Mouse (Mus musculus): ENCODE measurements around the gene Hs3st3a1. TPM values are rescaled to one million over a fixed set of nuclear protein-coding genes. Genes with fewer than 3 reads are reported as not detected.
A peak's percentile ranks its signal among the peaks of the same experiment; 100 is the strongest.

The Hs3st3a1 gene
- polyA plus RNA-seq, 1 experiment = 1.8 TPM

GRCm38 (mm10) chr11:64523993-64524570 is 89.0 kb downstream of the Hs3st3a1 start:
- Histone ChIP-seq H3K79me2 (ENCODE audit: control insufficient read depth, insufficient read depth) (no peaks in the 10 kb centered on the region), H3K36me3 (ENCODE audit: control insufficient read depth, insufficient read depth) (no peaks in the 10 kb centered on the region), H3K27me3 (ENCODE audit: control insufficient read depth, insufficient read depth, insufficient read length) (no peaks in the 10 kb centered on the region), H3K4me3 (no peak overlapping the region), H3ac (ENCODE audit: control insufficient read depth, insufficient read length) (no peak overlapping the region), H3K4me2 (ENCODE audit: low read depth) (no peak overlapping the region)
- TF ChIP-seq TCF12 (IDR thresholded peaks at IDR 0.05; ENCODE audit: insufficient read depth, poor library complexity, severe bottlenecking) = no peak
- no peak for TF ChIP-seq REST (IDR thresholded peaks at IDR 0.05; ENCODE audit: insufficient read depth, insufficient read length)
- no peak for TF ChIP-seq TCF3 (IDR thresholded peaks at IDR 0.05; ENCODE audit: insufficient read length, low read depth)
- no peak for TF ChIP-seq POLR2A (IDR thresholded peaks at IDR 0.05; ENCODE audit: insufficient read length, low read depth)
- no peak for TF ChIP-seq CEBPB (IDR thresholded peaks at IDR 0.05; ENCODE audit: insufficient read depth, poor library complexity, severe bottlenecking)
- TF ChIP-seq POLR2AphosphoS2 (IDR thresholded peaks at IDR 0.05; ENCODE audit: insufficient read length, low read depth) = no peak
- no peak for TF ChIP-seq SRF (IDR thresholded peaks at IDR 0.05; ENCODE audit: control insufficient read depth, insufficient read length, low read depth)
- TF ChIP-seq MYOD1 (IDR thresholded peaks at IDR 0.05; ENCODE audit: control insufficient read depth in 1 of 3, insufficient read length in 2 of 3, low read depth in 2 of 3) = no peak
- TF ChIP-seq MAX (IDR thresholded peaks at IDR 0.05; ENCODE audit: low read depth) = no peak
- no peak for TF ChIP-seq MYOG (IDR thresholded peaks at IDR 0.05; ENCODE audit: control insufficient read depth in 1 of 3, insufficient read depth in 1 of 3, insufficient read length in 2 of 3, low read depth in 2 of 3)
- no peak for TF ChIP-seq USF1 (IDR thresholded peaks at IDR 0.05; ENCODE audit: low read depth)
- no peak for TF ChIP-seq E2F4 (IDR thresholded peaks at IDR 0.05; ENCODE audit: insufficient read depth)

DNA sequence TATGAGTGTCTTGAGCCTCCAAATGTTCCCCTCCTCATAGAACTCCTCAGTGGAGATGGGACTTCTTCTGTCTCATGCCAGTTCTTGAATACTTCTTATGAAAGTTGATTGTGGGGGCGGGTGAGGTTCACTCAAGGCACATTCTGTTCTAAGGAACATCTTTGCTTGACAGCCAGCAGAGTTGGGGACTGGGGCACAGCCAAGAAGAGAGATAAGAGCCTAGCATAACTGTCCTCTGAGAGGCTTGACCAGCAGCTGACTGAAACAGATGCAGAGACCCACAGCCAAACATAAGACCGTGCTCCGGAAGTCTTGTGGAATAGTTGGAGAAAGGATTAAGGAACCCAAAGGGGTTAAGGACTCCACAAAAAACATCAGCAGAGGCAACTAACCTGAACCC is 102.1 kb downstream of the Hs3st3a1 start:
- Histone ChIP-seq H3K79me2 (ENCODE audit: control insufficient read depth, insufficient read depth) (no peaks in the 10 kb centered on the region), H3K36me3 (ENCODE audit: control insufficient read depth, insufficient read depth) (no peaks in the 10 kb centered on the region), H3K4me3 (no peak overlapping the region), H3K4me2 (ENCODE audit: low read depth) (no peak overlapping the region), H3ac (ENCODE audit: control insufficient read depth, insufficient read length) (no peak overlapping the region), H3K27me3 (ENCODE audit: control insufficient read depth, insufficient read depth, insufficient read length) (no peaks in the 10 kb centered on the region)
- TF ChIP-seq MYOD1 (IDR thresholded peaks at IDR 0.05; ENCODE audit: control insufficient read depth in 1 of 3, insufficient read length in 2 of 3, low read depth in 2 of 3) (peak in 2 of 3 experiments; percentile 7 to 41), MYOG (IDR thresholded peaks at IDR 0.05; ENCODE audit: control insufficient read depth in 1 of 3, insufficient read depth in 1 of 3, insufficient read length in 2 of 3, low read depth in 2 of 3) (peak in 2 of 3 experiments; percentile 57 to 61), CEBPB (IDR thresholded peaks at IDR 0.05; ENCODE audit: insufficient read depth, poor library complexity, severe bottlenecking) (no peak)

- Histone ChIP-seq H3K4me3 (no peak overlapping the region), H3K4me2 (ENCODE audit: low read depth) (no peak overlapping the region), H3ac (ENCODE audit: control insufficient read depth, insufficient read length) (no peak overlapping the region), H3K79me2 (ENCODE audit: control insufficient read depth, insufficient read depth) (no peaks in the 10 kb centered on the region), H3K36me3 (ENCODE audit: control insufficient read depth, insufficient read depth) (no peaks in the 10 kb centered on the region), H3K27me3 (ENCODE audit: control insufficient read depth, insufficient read depth, insufficient read length) (no peaks in the 10 kb centered on the region)
- TF ChIP-seq E2F4 (IDR thresholded peaks at IDR 0.05; ENCODE audit: insufficient read depth) (no peak), POLR2AphosphoS2 (IDR thresholded peaks at IDR 0.05; ENCODE audit: insufficient read length, low read depth) (no peak), MYOG (IDR thresholded peaks at IDR 0.05; ENCODE audit: control insufficient read depth in 1 of 3, insufficient read depth in 1 of 3, insufficient read length in 2 of 3, low read depth in 2 of 3) (no peak), MYOD1 (IDR thresholded peaks at IDR 0.05; ENCODE audit: control insufficient read depth in 1 of 3, insufficient read length in 2 of 3, low read depth in 2 of 3) (no peak), REST (IDR thresholded peaks at IDR 0.05; ENCODE audit: insufficient read depth, insufficient read length) (no peak), USF1 (IDR thresholded peaks at IDR 0.05; ENCODE audit: low read depth) (no peak), MAX (IDR thresholded peaks at IDR 0.05; ENCODE audit: low read depth) (no peak), POLR2A (IDR thresholded peaks at IDR 0.05; ENCODE audit: insufficient read length, low read depth) (no peak)
Observed at GRCm38 (mm10) chr11:64541866-64542265, 106.7 kb downstream of the Hs3st3a1 start.

GRCm38 (mm10) chr11:64542335-64542734 is 107.2 kb downstream of the Hs3st3a1 start:
- Histone ChIP-seq H3K79me2 (ENCODE audit: control insufficient read depth, insufficient read depth) (no peaks in the 10 kb centered on the region), H3ac (ENCODE audit: control insufficient read depth, insufficient read length) (no peak overlapping the region), H3K36me3 (ENCODE audit: control insufficient read depth, insufficient read depth) (no peaks in the 10 kb centered on the region), H3K4me2 (ENCODE audit: low read depth) (no peak overlapping the region), H3K27me3 (ENCODE audit: control insufficient read depth, insufficient read depth, insufficient read length) (no peaks in the 10 kb centered on the region), H3K4me3 (no peak overlapping the region)
- TF ChIP-seq SRF (IDR thresholded peaks at IDR 0.05; ENCODE audit: control insufficient read depth, insufficient read length, low read depth) = no peak
- TF ChIP-seq POLR2AphosphoS2 (IDR thresholded peaks at IDR 0.05; ENCODE audit: insufficient read length, low read depth) = no peak
- TF ChIP-seq MYOG (IDR thresholded peaks at IDR 0.05; ENCODE audit: control insufficient read depth in 1 of 3, insufficient read depth in 1 of 3, insufficient read length in 2 of 3, low read depth in 2 of 3) = no peak
- no peak for TF ChIP-seq REST (IDR thresholded peaks at IDR 0.05; ENCODE audit: insufficient read depth, insufficient read length)
- TF ChIP-seq POLR2A (IDR thresholded peaks at IDR 0.05; ENCODE audit: insufficient read length, low read depth) = no peak
- TF ChIP-seq TCF3 (IDR thresholded peaks at IDR 0.05; ENCODE audit: insufficient read length, low read depth) = no peak
- no peak for TF ChIP-seq MYOD1 (IDR thresholded peaks at IDR 0.05; ENCODE audit: control insufficient read depth in 1 of 3, insufficient read length in 2 of 3, low read depth in 2 of 3)
- no peak for TF ChIP-seq MAX (IDR thresholded peaks at IDR 0.05; ENCODE audit: low read depth)
- no peak for TF ChIP-seq TCF12 (IDR thresholded peaks at IDR 0.05; ENCODE audit: insufficient read depth, poor library complexity, severe bottlenecking)
- no peak for TF ChIP-seq USF1 (IDR thresholded peaks at IDR 0.05; ENCODE audit: low read depth)
- no peak for TF ChIP-seq E2F4 (IDR thresholded peaks at IDR 0.05; ENCODE audit: insufficient read depth)
- TF ChIP-seq CEBPB (IDR thresholded peaks at IDR 0.05; ENCODE audit: insufficient read depth, poor library complexity, severe bottlenecking) = no peak

DNA sequence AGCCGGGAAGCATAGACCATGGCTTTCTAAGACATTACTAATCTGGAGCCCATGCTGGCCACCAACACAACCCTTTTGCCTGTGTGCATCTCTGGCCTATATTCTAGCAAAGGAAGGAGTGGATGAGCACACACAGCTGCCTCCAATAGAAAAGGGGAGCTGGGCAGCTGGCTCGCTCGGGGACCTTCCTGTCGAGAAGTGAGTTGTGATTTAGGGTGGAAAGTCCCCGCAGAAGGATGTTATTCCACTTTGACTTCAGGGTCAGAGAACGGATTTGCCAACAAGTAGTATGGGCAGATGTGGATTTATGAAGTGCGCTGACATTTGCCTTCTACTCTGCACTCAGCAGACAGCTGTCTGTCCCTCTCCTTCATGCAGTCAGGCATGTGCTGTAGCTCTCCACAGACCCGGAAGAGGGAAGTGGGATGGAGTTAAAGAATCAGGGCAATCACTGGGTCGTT is 108.1 kb downstream of the Hs3st3a1 start:
- H3K27me3 ChIP-seq (ENCODE audit: control insufficient read depth, insufficient read depth, insufficient read length) = no peaks in the 10 kb centered on the region
- no peak overlapping the region for H3K4me2 ChIP-seq (ENCODE audit: low read depth)
- no peak overlapping the region for H3K4me3 ChIP-seq
- H3K79me2 ChIP-seq (ENCODE audit: control insufficient read depth, insufficient read depth) = no peaks in the 10 kb centered on the region
- H3ac ChIP-seq (ENCODE audit: control insufficient read depth, insufficient read length) = no peak overlapping the region
- H3K36me3 ChIP-seq (ENCODE audit: control insufficient read depth, insufficient read depth) = no peaks in the 10 kb centered on the region
- TF ChIP-seq POLR2A (IDR thresholded peaks at IDR 0.05; ENCODE audit: insufficient read length, low read depth) = no peak
- no peak for TF ChIP-seq MAX (IDR thresholded peaks at IDR 0.05; ENCODE audit: low read depth)
- TF ChIP-seq USF1 (IDR thresholded peaks at IDR 0.05; ENCODE audit: low read depth) = no peak
- TF ChIP-seq REST (IDR thresholded peaks at IDR 0.05; ENCODE audit: insufficient read depth, insufficient read length) = no peak
- no peak for TF ChIP-seq TCF12 (IDR thresholded peaks at IDR 0.05; ENCODE audit: insufficient read depth, poor library complexity, severe bottlenecking)
- no peak for TF ChIP-seq POLR2AphosphoS2 (IDR thresholded peaks at IDR 0.05; ENCODE audit: insufficient read length, low read depth)
- no peak for TF ChIP-seq MYOG (IDR thresholded peaks at IDR 0.05; ENCODE audit: control insufficient read depth in 1 of 3, insufficient read depth in 1 of 3, insufficient read length in 2 of 3, low read depth in 2 of 3)
- TF ChIP-seq E2F4 (IDR thresholded peaks at IDR 0.05; ENCODE audit: insufficient read depth) = no peak
- no peak for TF ChIP-seq MYOD1 (IDR thresholded peaks at IDR 0.05; ENCODE audit: control insufficient read depth in 1 of 3, insufficient read length in 2 of 3, low read depth in 2 of 3)
- no peak for TF ChIP-seq CEBPB (IDR thresholded peaks at IDR 0.05; ENCODE audit: insufficient read depth, poor library complexity, severe bottlenecking)
- no peak for TF ChIP-seq TCF3 (IDR thresholded peaks at IDR 0.05; ENCODE audit: insufficient read length, low read depth)
- no peak for TF ChIP-seq SRF (IDR thresholded peaks at IDR 0.05; ENCODE audit: control insufficient read depth, insufficient read length, low read depth)

Measured in myocyte (in vitro differentiated cells).